26 mouse cellular contexts compared by ENCODE assay signal in genomic region chr13:13601407-13601806, GRCm38 (mm10). TPM values are rescaled to one million over a fixed set of nuclear protein-coding genes. Genes with fewer than 3 reads are reported as not detected.
DNase-seq lines count a peak whose midpoint lies in the region; ATAC-seq and TF ChIP-seq lines count a peak whose summit lies in the region.
"Had no signal": no experiment of that assay in that cellular context is flagged by ENCODE, and none has a peak within 500 bp of the region (broad histone marks: within the 10 kb centered on the region; RNA-seq: fewer than 3 reads in every experiment).

No protein-coding gene starts in this region.

- WGBS in lung, postnatal 0 days: 78% methylated on average over 2 of the region's 2 CpGs
- WGBS in hindbrain, postnatal 0 days: 94% methylated on average over 2 of the region's 2 CpGs

- no peak overlapping the region for H3K9ac ChIP-seq in lung, postnatal 0 days (replicated peaks; ENCODE audit: low read depth)
- H3K9ac ChIP-seq in hindbrain, postnatal 0 days (replicated peaks; ENCODE audit: low read length): no peak overlapping the region
- H3K9ac ChIP-seq: embryonic facial prominence, embryonic 12.5 days; forebrain, embryonic 12.5 days had no signal

- H3K36me3 ChIP-seq in lung, postnatal 0 days (ENCODE audit: insufficient read depth, low read length): no peaks in the 10 kb centered on the region
- no peaks in the 10 kb centered on the region for H3K36me3 ChIP-seq in hindbrain, postnatal 0 days (ENCODE audit: insufficient read depth, low read length)
- H3K36me3 ChIP-seq: embryonic facial prominence, embryonic 10.5 days; embryonic facial prominence, embryonic 12.5 days; forebrain, embryonic 10.5 days; forebrain, embryonic 12.5 days; G1E had no signal

- H3K4me3 ChIP-seq in lung, postnatal 0 days (ENCODE audit: low read depth, low read length): no peak overlapping the region
- no peak overlapping the region for H3K4me3 ChIP-seq in embryonic fibroblast, embryonic 13.5 days (ENCODE audit: insufficient read depth, low read length)
- no peak overlapping the region for H3K4me3 ChIP-seq in hindbrain, postnatal 0 days (ENCODE audit: low read length)
- H3K4me3 ChIP-seq: embryonic facial prominence, embryonic 10.5 days; embryonic facial prominence, embryonic 12.5 days; erythroblast, embryonic 14.5 days; forebrain, embryonic 10.5 days; forebrain, embryonic 12.5 days had no signal

- ATAC-seq in lung, postnatal 0 days: peak; percentile 41
- no peak for ATAC-seq in hindbrain, postnatal 0 days
- ATAC-seq: CD4-positive, CD25-positive, alpha-beta regulatory T cell, adult 4 months; forebrain, embryonic 14.5 days; forebrain, embryonic 16.5 days; Patski had no signal

- no peaks in the 10 kb centered on the region for H3K9me3 ChIP-seq in lung, postnatal 0 days (ENCODE audit: low read length)
- no peaks in the 10 kb centered on the region for H3K9me3 ChIP-seq in hindbrain, postnatal 0 days (ENCODE audit: low read length)
- H3K9me3 ChIP-seq: embryonic facial prominence, embryonic 10.5 days; embryonic facial prominence, embryonic 12.5 days; forebrain, embryonic 10.5 days; forebrain, embryonic 12.5 days; G1E had no signal

- H3K4me2 ChIP-seq in lung, postnatal 0 days (replicated peaks; ENCODE audit: low read depth, low read length): no peak overlapping the region
- H3K4me2 ChIP-seq in hindbrain, postnatal 0 days (ENCODE audit: low read depth, low read length): no peak overlapping the region
- H3K4me2 ChIP-seq: embryonic facial prominence, embryonic 12.5 days; forebrain, embryonic 12.5 days had no signal

- peak; percentile 52 for DNase-seq in lung, postnatal 0 days (ENCODE audit: low spot score)
- DNase-seq in lung, postnatal 4 days: no peak
- DNase-seq in Muller cell, postnatal 12 days (ENCODE audit: inconsistent ontology term): peak; percentile 23
- no peak for DNase-seq in cerebellum, adult 9-10 months
- no peak for DNase-seq in hindbrain, postnatal 0 days (ENCODE audit: low spot score)
- DNase-seq: adrenal gland, adult 2 months; adrenal gland, postnatal 10 days; adrenal gland, postnatal 25 days; B cell, adult 2 months; cerebellum, adult 11 months; cerebellum, adult 18-20 months; cerebellum, adult 8-10 months; cerebellum, postnatal 10 days; cerebellum, postnatal 25 days had no signal

- TF ChIP-seq EP300 in lung, postnatal 0 days (IDR thresholded peaks at IDR 0.05): peak; percentile 55

- H3K27ac ChIP-seq in lung, postnatal 0 days (ENCODE audit: low read length): no peak overlapping the region
- peak overlapping the region; percentile 76 for H3K27ac ChIP-seq in embryonic fibroblast, embryonic 13.5 days (ENCODE audit: insufficient read depth, low read length)
- H3K27ac ChIP-seq in hindbrain, postnatal 0 days: no peak overlapping the region
- H3K27ac ChIP-seq: embryonic facial prominence, embryonic 10.5 days; embryonic facial prominence, embryonic 12.5 days; forebrain, embryonic 10.5 days; forebrain, embryonic 12.5 days had no signal

- H3K27me3 ChIP-seq in lung, postnatal 0 days (replicated peaks; ENCODE audit: insufficient read depth, low read length): no peaks in the 10 kb centered on the region
- no peaks in the 10 kb centered on the region for H3K27me3 ChIP-seq in hindbrain, postnatal 0 days (ENCODE audit: insufficient read depth, low read length)
- H3K27me3 ChIP-seq: CH12.LX; embryonic facial prominence, embryonic 12.5 days; forebrain, embryonic 12.5 days; Patski had no signal

- no peak for TF ChIP-seq CTCF in lung, postnatal 0 days (IDR thresholded peaks at IDR 0.05)
- TF ChIP-seq CTCF in embryonic fibroblast, embryonic 13.5 days (IDR thresholded peaks at IDR 0.05; ENCODE audit: borderline replicate concordance, insufficient read depth, low read length): no peak
- TF ChIP-seq CTCF in hindbrain, postnatal 0 days (IDR thresholded peaks at IDR 0.05; ENCODE audit: low read depth): no peak

- no peak for TF ChIP-seq POLR2A in embryonic fibroblast, embryonic 13.5 days (IDR thresholded peaks at IDR 0.05; ENCODE audit: low read depth, low read length)

- H3K4me1 ChIP-seq in lung, postnatal 0 days (ENCODE audit: insufficient read depth, low read depth, low read length): peaks cover 3% of the 10 kb centered on the region; the same call in 1 of the 2 replicates
- H3K4me1 ChIP-seq in embryonic fibroblast, embryonic 13.5 days (ENCODE audit: control insufficient read depth, insufficient read depth, low read length): no peaks in the 10 kb centered on the region; the same call in 1 of the 2 replicates
- H3K4me1 ChIP-seq in hindbrain, postnatal 0 days (ENCODE audit: insufficient read depth, low read length): no peaks in the 10 kb centered on the region
- H3K4me1 ChIP-seq: embryonic facial prominence, embryonic 10.5 days; embryonic facial prominence, embryonic 12.5 days; forebrain, embryonic 10.5 days; forebrain, embryonic 12.5 days had no signal

RNA-seq across cellular contexts. Expression of gene Lyst, which starts 11.2 kb away (rescaled TPM):
- 7.1 and 7.8 TPM in 2 replicates for polyA plus RNA-seq in lung, postnatal 0 days (2015; fragmentation: Nextera tagmentation; extraction: Ambion mirVana)
- polyA plus RNA-seq in embryonic fibroblast, embryonic 13.5 days (2011; ENCODE audit: insufficient read length, low read depth, missing spikeins): 12.2 and 14.1 TPM in 2 replicates
- total RNA-seq in hindbrain, postnatal 0 days (2014; rRNA removed): 12.7 and 14.8 TPM in 2 replicates
- 3.7 and 5.7 TPM in 2 replicates for polyA plus RNA-seq in hindbrain, postnatal 0 days (2015; fragmentation: Nextera tagmentation; extraction: Ambion mirVana)

Comparison
In these comparisons a context has a peak if more than half of its experiments do, and no peak if none do; other contexts are left out.
1. DNase-seq: peak in lung, postnatal 0 days (single experiment) and Muller cell, postnatal 12 days (single experiment); none in lung, postnatal 4 days (0 of 2), cerebellum, adult 9-10 months (single experiment) and hindbrain, postnatal 0 days (single experiment).